Mouse (Mus musculus): Measurements from ENCODE around the gene Pla2r1.

GRCm38 (mm10) chr2:60382346-60382745 lies 170.8 kb downstream of the Pla2r1 start:
- no peak for TF ChIP-seq CTCF (conservative IDR thresholded peaks at IDR 0.05; ENCODE audit: low read length)
- TF ChIP-seq NANOG (IDR thresholded peaks at IDR 0.05; ENCODE audit: borderline replicate concordance, low read length): no peak
